Mouse (Mus musculus) lung, embryonic 16.5 days (tissue): Measurements from ENCODE around the gene Chrm4. TPM values are rescaled to one million over a fixed set of nuclear protein-coding genes. Genes with fewer than 3 reads are reported as not detected.

Experiments
- ATAC-seq: fragments of 200-750 bp; cut with Nextera tagmentation; 2 replicates; pipeline ENCODE4 v1.8.0; 2017; ENCODE audit warnings: low read depth, mild to moderate bottlenecking, moderate library complexity
- H3K27ac ChIP-seq: fragments of 300-500 bp; sonication (generic); 2 replicates; pipeline ENCODE4 v1.5.1; 2014; ENCODE audit warnings: mild to moderate bottlenecking, control low read depth, low read length
- H3K27me3 ChIP-seq: fragments of 300-500 bp; sonication (generic); 2 replicates; pipeline ENCODE4 v1.6.1; 2014; ENCODE audit warnings: low read depth, low read length, mixed read lengths; ENCODE audit not compliant: control insufficient read depth, insufficient read depth
- H3K36me3 ChIP-seq: fragments of 300-500 bp; sonication (generic); 2 replicates; pipeline ENCODE4 v1.6.1; 2014; ENCODE audit warnings: low read length; ENCODE audit not compliant: control insufficient read depth, insufficient read depth
- H3K4me1 ChIP-seq: fragments of 300-500 bp; sonication (generic); replicated peaks from 2 replicates; pipeline ENCODE4 v1.6.1; 2014; ENCODE audit warnings: low read length, mixed read lengths; ENCODE audit not compliant: control insufficient read depth, insufficient read depth
- H3K4me2 ChIP-seq: fragments of 300-500 bp; sonication (generic); 2 replicates; pipeline ENCODE4 v1.6.1; 2014; ENCODE audit warnings: low read depth, low read length, control low read depth
- H3K4me3 ChIP-seq: fragments of 300-500 bp; sonication (generic); 2 replicates; pipeline ENCODE4 v1.5.1; 2014; ENCODE audit warnings: mild to moderate bottlenecking, low read length, control low read depth
- H3K9ac ChIP-seq: fragments of 300-500 bp; sonication (generic); 2 replicates; pipeline ENCODE4 v1.6.1; 2014; ENCODE audit warnings: low read length, control low read depth
- H3K9me3 ChIP-seq: fragments of 300-500 bp; sonication (generic); 2 replicates; pipeline ENCODE4 v1.6.1; 2016; ENCODE audit warnings: low read length; ENCODE audit not compliant: control insufficient read depth
- WGBS: fragments of 180-500 bp; shearing (Covaris S2); extraction: QIAGEN DNeasy Blood & Tissue Kit; methylation state at CpG from one replicate; pipeline ENCODE4 v1.1.7; 2014; 5-methylcytosine and 5-hydroxymethylcytosine counted together
- microRNA-seq: library from miRNA; unstranded; fragments of <30 nt; microRNA quantifications from one replicate; pipeline ENCODE4, GENCODE M21; 2016
- polyA plus RNA-seq: library from polyadenylated mRNA; unstranded; fragments of >200 nt; fragmentation: Nextera tagmentation; extraction: Ambion mirVana; gene quantifications from 2 replicates; pipeline ENCODE4 v1.2.1, GENCODE M21; 2015

Chrm4 gene
- polyA plus RNA-seq, 1 experiment from 2014 or later, result 0.10 TPM

GRCm38 (mm10) chr2:91977960-91978359, 50.9 kb downstream of the Chrm4 start:
- H3K27ac ChIP-seq, result no peak overlapping the region
- no peaks in the 10 kb centered on the region for H3K36me3 ChIP-seq
- ATAC-seq, result no peak
- no peak overlapping the region for H3K9ac ChIP-seq
- no peaks in the 10 kb centered on the region for H3K9me3 ChIP-seq
- H3K27me3 ChIP-seq, result peaks cover 32% of the 10 kb centered on the region
- WGBS, result 57% methylated on average over 4 of the region's 4 CpGs
- no peak overlapping the region for H3K4me2 ChIP-seq
- H3K4me1 ChIP-seq, result peaks cover 19% of the 10 kb centered on the region
- H3K4me3 ChIP-seq, result no peak overlapping the region

Small RNA genes within 50 kb of the gene (microRNA-seq; reads per million reads assigned to microRNA genes)
- not detected for gene Mir6999

Other genes with a start within 250 kb of the Chrm4 start
- 25.3 and 25.9 TPM in 2 replicates for gene Atg13, start 216.7 kb upstream of the Chrm4 start, polyA plus RNA-seq
- 16.4 and 19.7 TPM in 2 replicates for gene Harbi1, start 216.4 kb upstream of the Chrm4 start, polyA plus RNA-seq
- 15.9 and 16.1 TPM in 2 replicates for gene Ambra1, start 197.1 kb upstream of the Chrm4 start, polyA plus RNA-seq
- 680 and 776 TPM in 2 replicates for gene Mdk, start 5.0 kb downstream of the Chrm4 start, polyA plus RNA-seq
- gene Gm9821, start 18.5 kb downstream of the Chrm4 start, polyA plus RNA-seq, result 0.33 and 0.88 TPM in 2 replicates
- gene Dgkz, start 48.6 kb downstream of the Chrm4 start, polyA plus RNA-seq, result 55.9 and 59.7 TPM in 2 replicates
- gene Creb3l1, start 97.3 kb downstream of the Chrm4 start, polyA plus RNA-seq, result 13.3 and 15.1 TPM in 2 replicates
- gene Phf21a, start 165.9 kb downstream of the Chrm4 start, polyA plus RNA-seq, result 25.5 and 31.4 TPM in 2 replicates